In the genomic region with DNA sequence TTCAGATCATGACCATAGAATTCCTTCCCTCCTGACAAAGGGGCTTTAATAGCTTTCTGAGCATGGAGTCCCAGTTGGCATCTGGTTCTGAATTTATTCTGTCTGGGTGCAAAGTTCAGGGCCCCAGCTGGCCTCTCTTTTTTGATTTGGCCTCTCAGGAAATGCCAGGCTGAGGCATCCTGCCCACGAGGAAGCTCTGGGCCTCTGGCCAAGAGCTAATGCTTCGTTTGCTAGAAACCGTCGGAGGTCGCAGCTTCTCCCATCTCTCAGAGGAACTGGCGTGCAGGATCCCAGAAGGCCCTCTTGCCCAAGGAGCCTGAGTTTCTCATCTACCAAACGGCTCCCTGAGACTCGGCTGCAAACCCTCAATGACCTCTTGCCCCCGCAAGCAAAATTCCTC, we compare ENCODE assay signal across 9 mouse cellular contexts. TPM values are rescaled to one million over a fixed set of nuclear protein-coding genes. Genes with fewer than 3 reads are reported as not detected.
DNase-seq lines count a peak whose midpoint lies in the region; ATAC-seq and TF ChIP-seq lines count a peak whose summit lies in the region.
"Had no signal": no experiment of that assay in that cellular context is flagged by ENCODE, and none has a peak within 500 bp of the region (broad histone marks: within the 10 kb centered on the region; RNA-seq: fewer than 3 reads in every experiment).

No protein-coding gene starts in this region.

- H3K9me3 ChIP-seq in midbrain, embryonic 14.5 days (ENCODE audit: control insufficient read depth, low read length), result no peaks in the 10 kb centered on the region
- H3K9me3 ChIP-seq in midbrain, embryonic 13.5 days, result no peaks in the 10 kb centered on the region

- WGBS in midbrain, embryonic 14.5 days, result 32% methylated on average over 9 of the region's 9 CpGs
- 33% methylated on average over 9 of the region's 9 CpGs for WGBS in midbrain, embryonic 13.5 days
- 7% methylated on average over 9 of the region's 9 CpGs for WGBS in small intestine, adult 2 months

- H3K4me3 ChIP-seq in midbrain, embryonic 14.5 days (replicated peaks; ENCODE audit: low read depth, low read length), result no peak overlapping the region
- H3K4me3 ChIP-seq in midbrain, embryonic 13.5 days (replicated peaks), result no peak overlapping the region
- H3K4me3 ChIP-seq in small intestine, adult 2 months (ENCODE audit: low read depth, low read length), result peak overlapping the region; percentile 36
- H3K4me3 ChIP-seq: left cerebral cortex, adult 2 months had no signal

- H3K27me3 ChIP-seq in midbrain, embryonic 14.5 days (ENCODE audit: control insufficient read depth, insufficient read depth, low read length), result peaks cover 27% of the 10 kb centered on the region
- H3K27me3 ChIP-seq in midbrain, embryonic 13.5 days, result peaks cover 39% of the 10 kb centered on the region
- H3K27me3 ChIP-seq in small intestine, adult 2 months (ENCODE audit: control insufficient read depth, insufficient read depth, low read length), result peaks cover 10% of the 10 kb centered on the region; the same call in 1 of the 2 replicates

- peaks cover 18% of the 10 kb centered on the region for H3K4me1 ChIP-seq in midbrain, embryonic 14.5 days (ENCODE audit: control insufficient read depth, insufficient read depth, low read length)
- peaks cover 28% of the 10 kb centered on the region for H3K4me1 ChIP-seq in midbrain, embryonic 13.5 days (replicated peaks)
- no peaks in the 10 kb centered on the region for H3K4me1 ChIP-seq in small intestine, adult 2 months (ENCODE audit: control insufficient read depth, insufficient read depth, insufficient read length, low read length)

- TF ChIP-seq POLR2A in small intestine, adult 2 months (IDR thresholded peaks at IDR 0.05; ENCODE audit: low read depth, low read length), result no peak

- ATAC-seq in midbrain, embryonic 14.5 days (ENCODE audit: low FRiP score, low TSS enrichment), result no peak
- ATAC-seq in midbrain, embryonic 13.5 days, result no peak

- no peak for TF ChIP-seq CTCF in small intestine, adult 2 months (IDR thresholded peaks at IDR 0.05; ENCODE audit: extremely low read depth, insufficient read length, insufficient replicate concordance, low read depth, low read length)

- DNase-seq in cerebellum, postnatal 25 days, result peak; percentile 30 to 55
- DNase-seq in cerebellum, adult 9-10 months, result no peak
- peak; percentile 59 for DNase-seq in midbrain, embryonic 14.5 days
- DNase-seq in kidney, postnatal 10 days, result peak; percentile 74
- no peak for DNase-seq in urinary bladder, postnatal 4 days (ENCODE audit: low spot score in 2 of 2)
- DNase-seq in gastrocnemius, adult 8-10 months (ENCODE audit: low spot score in 2 of 2), result no peak

- H3K36me3 ChIP-seq in midbrain, embryonic 14.5 days (ENCODE audit: control insufficient read depth, insufficient read depth, low read length), result no peaks in the 10 kb centered on the region
- H3K36me3 ChIP-seq in midbrain, embryonic 13.5 days, result no peaks in the 10 kb centered on the region
- H3K36me3 ChIP-seq in small intestine, adult 2 months (ENCODE audit: control insufficient read depth, insufficient read depth, low read length), result no peaks in the 10 kb centered on the region

- H3K4me2 ChIP-seq in midbrain, embryonic 14.5 days (ENCODE audit: low read length), result no peak overlapping the region
- H3K4me2 ChIP-seq in midbrain, embryonic 13.5 days (replicated peaks), result no peak overlapping the region

- no peak overlapping the region for H3K9ac ChIP-seq in midbrain, embryonic 14.5 days (replicated peaks; ENCODE audit: low read length)
- H3K9ac ChIP-seq in midbrain, embryonic 13.5 days (replicated peaks), result no peak overlapping the region

- no peak overlapping the region for H3K27ac ChIP-seq in midbrain, embryonic 14.5 days (replicated peaks; ENCODE audit: low read depth, low read length)
- H3K27ac ChIP-seq in midbrain, embryonic 13.5 days, result no peak overlapping the region
- no peak overlapping the region for H3K27ac ChIP-seq in small intestine, adult 2 months (ENCODE audit: insufficient read depth, low read depth, low read length)
- H3K27ac ChIP-seq: left cerebral cortex, adult 2 months had no signal

RNA-seq across cellular contexts. Expression of gene Igfbp3, which starts 2.5 kb away (rescaled TPM):
- 9.4 and 13.3 TPM in 2 replicates for polyA plus RNA-seq in midbrain, embryonic 14.5 days (2014; fragmentation: Nextera tagmentation; extraction: Ambion mirVana)
- 5.6 and 7.1 TPM in 2 replicates for polyA plus RNA-seq in midbrain, embryonic 13.5 days (2015; fragmentation: Nextera tagmentation; extraction: Ambion mirVana)
- 78.8 and 116 TPM in 2 replicates for polyA plus RNA-seq in small intestine, adult 2 months (2012; rRNA removed)
- 1 to 10 TPM; 4.0 to 9.3 (median 6.5) TPM for total RNA-seq in gastrocnemius, adult 8-10 months (2022)

RNA-seq across cellular contexts. Expression of gene Igfbp1, which starts 13.6 kb away (rescaled TPM):
- 0.13 TPM in 2 replicates for polyA plus RNA-seq in midbrain, embryonic 14.5 days (2014; fragmentation: Nextera tagmentation; extraction: Ambion mirVana)
- polyA plus RNA-seq in midbrain, embryonic 13.5 days (2015; fragmentation: Nextera tagmentation; extraction: Ambion mirVana), result 0.09 and 0.17 TPM in 2 replicates
- polyA plus RNA-seq in small intestine, adult 2 months (2012; rRNA removed), result 0.19 TPM in 1 of 2 replicates, not detected in the other
- not detected for total RNA-seq in gastrocnemius, adult 8-10 months (2022)
- total RNA-seq: left cerebral cortex, adult 2 months had no signal

RNA-seq across cellular contexts. Expression of gene Gm11985, which starts 22.8 kb away (rescaled TPM):
- polyA plus RNA-seq in midbrain, embryonic 14.5 days (2014; fragmentation: Nextera tagmentation; extraction: Ambion mirVana), result not detected in 2 replicates
- not detected in 2 replicates for polyA plus RNA-seq in midbrain, embryonic 13.5 days (2015; fragmentation: Nextera tagmentation; extraction: Ambion mirVana)
- not detected in 2 replicates for polyA plus RNA-seq in small intestine, adult 2 months (2012; rRNA removed)
- not detected for total RNA-seq in gastrocnemius, adult 8-10 months (2022)
- total RNA-seq: left cerebral cortex, adult 2 months had no signal

Comparison
In these comparisons a context has a peak if more than half of its experiments do, and no peak if none do; other contexts are left out.
1. DNase-seq: peak in cerebellum, postnatal 25 days (2 of 2), midbrain, embryonic 14.5 days (single experiment) and kidney, postnatal 10 days (single experiment); none in cerebellum, adult 9-10 months (single experiment), urinary bladder, postnatal 4 days (0 of 2) and gastrocnemius, adult 8-10 months (0 of 2).